Mouse (Mus musculus) lung, postnatal 4 days (tissue): ENCODE measurements at regions not wholly inside any gene's neighbourhood (a gene's known extent, or its start where the extent isn't known, plus 50 kb on each side); places are given as distances from the start of the nearest gene placed in this dataset.
A peak's percentile ranks its signal among the peaks of the same experiment; 100 is the strongest.

Experiments
- DNase-seq, 2 experiments: peaks; one replicate each; pipeline ENCODE4 v3.0.0; 2021

- no peak for DNase-seq
Observed at GRCm38 (mm10) chr10:117444761-117445160, 64.9 kb upstream of the Cpsf6 start.

- DNase-seq = no peak
Observed at GRCm38 (mm10) chr10:117443426-117444350, 63.9 kb upstream of the Cpsf6 start.

- DNase-seq = no peak
Observed at GRCm38 (mm10) chr10:117441979-117442803, 62.4 kb upstream of the Cpsf6 start.

- DNase-seq = no peak
Observed at GRCm38 (mm10) chr10:117441121-117441978, 61.5 kb upstream of the Cpsf6 start.

GRCm38 (mm10) chr10:117440225-117440976 lies 60.6 kb upstream of the Cpsf6 start:
- no peak for DNase-seq

GRCm38 (mm10) chr10:117439206-117440110 lies 59.6 kb upstream of the Cpsf6 start:
- no peak for DNase-seq

- DNase-seq = no peak
Observed at GRCm38 (mm10) chr10:117438614-117439193, 58.9 kb upstream of the Cpsf6 start.

- DNase-seq = no peak
Observed at GRCm38 (mm10) chr10:117437970-117438369, 58.2 kb upstream of the Cpsf6 start.

- peak in 1 of 2 experiments; percentile 64 for DNase-seq
Observed at GRCm38 (mm10) chr10:117436875-117437715, 57.3 kb upstream of the Cpsf6 start.

GRCm38 (mm10) chr10:117436308-117436874 lies 56.6 kb upstream of the Cpsf6 start:
- no peak for DNase-seq

- DNase-seq = no peak
Observed at GRCm38 (mm10) chr10:117435734-117436121, 55.9 kb upstream of the Cpsf6 start.

GRCm38 (mm10) chr10:117434871-117435733 lies 55.3 kb upstream of the Cpsf6 start:
- DNase-seq = peak; percentile 88 to 93

GRCm38 (mm10) chr10:117434293-117434842 lies 54.6 kb upstream of the Cpsf6 start:
- DNase-seq = no peak

GRCm38 (mm10) chr10:117433547-117434292 lies 53.9 kb upstream of the Cpsf6 start:
- DNase-seq = no peak

- no peak for DNase-seq
Observed at GRCm38 (mm10) chr10:117432871-117433546, 53.2 kb upstream of the Cpsf6 start.

GRCm38 (mm10) chr10:117432415-117432814 lies 52.6 kb upstream of the Cpsf6 start:
- peak; percentile 74 to 83 for DNase-seq
